Mouse (Mus musculus): Measurements from ENCODE around the gene Ncapd2. TPM values are rescaled to one million over a fixed set of nuclear protein-coding genes. Genes with fewer than 3 reads are reported as not detected.

Gene Ncapd2
- total RNA-seq, 2 experiments from 2014 or later, result 101 to 111 TPM

DNA sequence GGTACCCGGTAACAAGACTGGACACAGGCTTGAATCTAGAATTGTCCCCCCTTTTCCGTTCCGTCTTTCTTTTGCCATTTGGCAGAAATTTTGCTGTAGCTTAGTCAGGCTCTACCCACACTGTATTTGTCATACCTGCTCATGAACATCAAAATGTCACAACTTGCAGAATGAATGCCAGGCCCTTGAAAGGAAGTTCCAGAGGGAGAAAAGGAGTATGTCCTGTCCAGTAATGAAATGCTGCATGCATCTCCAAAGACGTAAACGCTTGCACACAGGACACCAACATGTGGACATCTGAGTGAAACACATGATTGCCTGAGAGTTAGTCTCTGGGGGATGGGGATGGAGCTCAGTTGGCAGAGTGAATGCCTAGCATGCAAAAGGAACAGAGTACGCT is 22.2 kb upstream of the Ncapd2 start:
- no peak for DNase-seq

DNA sequence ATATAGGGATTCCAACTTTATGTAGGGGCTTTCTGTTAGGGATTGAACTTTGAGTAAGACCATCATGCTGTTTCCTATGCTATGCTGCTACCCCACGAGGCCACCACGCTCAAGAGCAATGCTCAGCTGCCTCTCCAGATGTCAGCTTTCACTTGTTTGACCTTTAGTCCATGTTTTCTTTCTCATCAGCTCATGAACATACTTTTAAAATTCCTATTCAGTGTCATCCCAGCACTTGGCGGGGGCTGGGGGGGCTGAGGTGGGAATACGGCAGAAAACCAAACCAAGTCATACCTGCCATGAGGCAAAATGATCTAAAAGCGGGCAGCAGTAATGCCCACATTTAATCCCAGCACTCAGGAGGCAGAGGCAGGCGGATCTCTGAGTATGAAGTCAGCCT is 21.6 kb upstream of the Ncapd2 start:
- DNase-seq, result no peak

DNA sequence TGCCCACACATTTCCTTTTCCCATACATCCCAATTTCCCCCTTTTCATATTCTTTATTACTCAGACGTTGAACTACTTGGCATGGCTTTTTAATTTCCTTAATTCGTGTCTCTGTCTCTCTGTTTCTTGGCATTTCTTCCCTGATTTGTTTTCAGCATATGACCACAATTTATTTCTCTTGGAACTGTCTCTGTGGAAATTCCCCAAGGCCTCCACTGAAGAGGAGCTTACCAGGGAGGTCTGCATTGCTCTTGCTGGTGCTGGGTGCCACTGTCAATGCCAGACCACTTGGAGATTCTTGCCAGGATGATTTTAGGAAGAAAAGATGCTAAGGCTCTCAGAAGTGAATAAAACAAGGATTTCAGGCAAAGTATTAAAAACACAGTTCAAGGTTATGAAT is 21.1 kb upstream of the Ncapd2 start:
- DNase-seq, result no peak

DNA sequence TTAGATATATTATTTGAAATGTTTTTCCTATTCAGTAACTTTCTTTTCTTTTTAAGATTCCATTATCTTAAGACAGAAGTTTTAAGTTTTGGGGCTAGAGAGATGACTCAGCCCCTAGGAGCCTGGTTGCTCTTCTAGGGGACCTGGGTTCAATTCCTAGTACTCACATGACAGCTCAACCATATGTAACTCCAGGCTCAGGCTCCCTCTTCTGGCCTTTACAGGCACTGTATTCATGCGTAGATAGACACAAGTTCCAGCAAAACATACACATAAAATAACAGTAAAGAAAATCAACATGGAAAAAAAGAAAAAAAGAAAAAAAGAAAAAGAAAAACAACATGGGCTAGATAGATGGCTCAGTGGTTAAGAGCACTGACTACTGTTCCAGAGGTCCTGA is 18.9 kb upstream of the Ncapd2 start:
- no peak for DNase-seq

DNA sequence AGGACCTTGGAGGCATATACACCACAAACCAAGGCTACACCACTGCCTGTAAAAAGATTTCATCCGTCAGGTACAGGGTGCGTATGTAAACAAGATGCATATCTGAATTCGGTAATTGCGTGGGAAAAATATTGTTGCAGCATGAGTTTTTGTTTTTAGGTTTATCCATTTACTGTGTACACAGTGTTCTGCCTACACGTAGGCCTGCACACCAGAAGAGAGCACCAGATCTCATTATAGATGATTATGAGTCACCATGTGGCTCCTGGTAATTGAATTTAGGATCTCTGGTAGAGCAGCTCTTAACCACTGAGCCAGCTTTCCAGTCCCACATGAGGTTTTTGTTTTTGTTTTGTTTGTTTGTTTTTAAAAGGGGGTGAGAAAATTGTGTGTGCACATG is 5.7 kb upstream of the Ncapd2 start:
- DNase-seq, result no peak

DNA sequence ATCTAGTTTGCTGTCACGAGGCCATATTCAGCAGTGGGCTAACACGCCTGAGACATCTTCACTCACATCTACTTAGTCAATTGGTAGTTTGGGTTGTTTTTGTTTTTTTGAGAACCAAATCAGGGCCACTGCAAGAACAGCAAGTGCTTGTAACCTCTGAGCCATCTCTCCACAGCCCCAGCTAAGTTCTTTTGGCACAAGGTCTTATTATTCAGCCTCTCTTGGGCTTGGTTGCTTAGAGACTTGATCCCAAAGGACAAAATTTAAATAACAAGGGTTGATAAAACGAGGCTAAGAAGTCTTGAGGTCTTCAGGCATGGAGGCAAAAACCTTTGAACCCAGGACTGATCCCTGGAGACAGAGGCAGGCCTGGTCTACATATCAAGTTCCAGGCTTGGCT is 4.8 kb upstream of the Ncapd2 start:
- DNase-seq, result no peak

DNA sequence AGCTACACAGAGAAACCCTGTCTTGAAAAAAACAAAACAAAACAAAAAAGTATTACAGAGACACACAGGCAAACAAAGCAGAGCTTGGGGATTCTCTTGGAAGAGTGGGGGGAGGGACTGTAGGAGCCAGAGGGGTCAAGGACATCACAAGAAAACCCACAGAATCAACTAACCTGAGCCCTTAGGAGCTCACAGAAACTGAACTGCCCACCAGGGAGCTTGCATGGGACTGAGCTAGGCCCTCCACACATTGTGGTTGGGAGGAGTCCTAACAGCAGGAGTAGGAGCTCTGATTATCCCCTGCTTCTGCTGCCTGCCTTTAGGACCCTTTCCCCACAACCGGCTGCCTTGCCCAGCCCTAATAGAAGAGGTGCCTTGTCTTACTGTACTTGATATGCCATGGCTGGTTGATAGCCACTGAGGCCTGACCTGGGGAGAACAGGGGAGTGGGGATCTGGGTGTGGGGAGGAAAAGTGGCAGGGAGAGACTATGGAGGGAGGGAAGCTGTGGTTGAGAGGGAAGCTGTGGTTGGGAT is 4.1 kb upstream of the Ncapd2 start:
- no peak for DNase-seq

DNA sequence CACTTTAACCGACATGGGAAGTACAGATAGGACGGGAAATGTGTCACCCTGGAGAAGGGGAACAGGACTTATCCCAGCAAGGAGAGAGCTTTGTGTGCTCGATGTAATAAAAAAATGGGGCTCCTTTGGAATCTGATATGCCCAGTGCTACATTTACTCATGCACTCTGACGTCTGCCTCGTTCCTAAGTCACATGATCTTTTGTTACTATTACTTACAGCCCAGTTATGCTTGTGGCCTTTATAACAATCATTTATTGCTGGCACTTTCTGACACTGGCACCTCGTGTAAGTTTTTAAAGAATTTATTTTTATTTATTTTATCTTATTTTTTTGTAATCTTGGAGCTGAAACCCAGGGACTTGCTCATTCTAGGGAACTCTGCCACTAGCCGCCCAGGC is 1.9 kb upstream of the Ncapd2 start:
- DNase-seq, result no peak

DNA sequence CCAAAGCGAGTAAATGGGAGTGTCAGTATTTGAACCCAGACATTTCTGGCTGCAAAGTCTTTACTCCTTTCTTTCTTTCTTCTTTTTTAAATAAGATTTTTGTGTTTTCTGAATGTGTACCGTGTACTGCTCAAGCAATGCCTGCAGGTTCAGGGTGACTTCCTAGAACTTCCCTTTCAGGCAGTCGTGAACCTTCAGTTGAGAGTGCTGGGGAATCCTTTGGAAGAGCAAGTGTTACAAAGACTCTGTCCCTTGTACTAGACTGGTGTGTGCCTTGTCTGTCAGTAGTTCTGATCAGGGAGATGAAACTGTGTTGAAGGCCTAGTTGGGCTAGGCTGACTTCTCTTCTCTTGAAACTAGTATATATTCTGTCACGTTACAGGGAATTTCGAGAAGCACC is 1.3 kb upstream of the Ncapd2 start:
- DNase-seq, result no peak

DNA sequence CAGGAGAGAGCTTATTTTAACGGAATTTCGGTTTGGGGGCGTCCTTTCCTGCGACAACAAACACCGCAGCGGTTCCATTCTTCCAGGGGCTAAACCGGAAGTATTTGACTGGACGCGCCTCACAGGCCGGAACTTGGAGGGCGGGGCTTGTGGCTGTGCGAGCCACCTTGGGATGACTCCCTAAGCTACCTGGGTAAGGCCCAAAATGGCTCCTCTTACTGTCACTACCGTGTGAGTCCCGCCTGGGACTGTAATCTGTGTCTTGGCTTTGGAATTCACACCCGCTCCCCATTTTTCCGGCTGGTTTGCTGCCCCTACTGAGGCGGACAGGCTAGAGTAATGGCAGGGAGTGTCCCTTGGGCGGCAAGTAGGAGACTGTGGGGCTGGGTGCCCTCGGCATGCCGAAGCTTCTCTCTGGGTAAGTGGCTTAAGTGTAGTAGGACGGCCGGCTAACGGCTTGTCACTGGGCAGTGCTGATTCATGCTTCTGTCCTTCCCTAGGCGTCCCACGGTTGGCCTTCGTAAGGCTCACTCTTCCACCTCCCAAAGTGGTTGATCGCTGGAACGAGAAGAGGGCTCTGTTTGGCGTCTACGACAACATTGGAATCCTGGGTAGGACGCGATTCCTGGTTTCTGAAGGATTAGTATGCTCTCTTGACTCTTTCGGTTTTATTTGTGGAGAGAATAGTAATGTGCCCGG is 664 bp upstream of the Ncapd2 start:
- DNase-seq, result peak; percentile 94

DNA sequence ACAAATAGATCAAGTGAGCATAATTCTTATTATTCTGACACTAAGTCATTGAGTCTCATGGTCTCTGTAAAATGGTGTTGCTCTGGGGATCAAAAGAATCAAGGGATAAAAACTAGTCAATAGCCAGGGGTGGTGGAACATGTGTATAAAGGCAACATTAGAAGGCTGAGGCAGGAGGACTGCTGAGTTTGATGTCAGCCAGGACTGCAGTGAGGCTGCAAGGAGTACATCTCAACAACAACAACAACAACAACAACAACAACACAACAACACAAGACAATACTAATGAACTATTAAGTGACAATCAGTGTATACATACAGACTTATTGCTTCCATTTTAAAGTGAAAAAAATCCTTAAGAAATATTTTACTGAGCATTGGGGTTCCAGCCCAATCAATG is 685 bp downstream of the Ncapd2 start:
- no peak for DNase-seq

DNA sequence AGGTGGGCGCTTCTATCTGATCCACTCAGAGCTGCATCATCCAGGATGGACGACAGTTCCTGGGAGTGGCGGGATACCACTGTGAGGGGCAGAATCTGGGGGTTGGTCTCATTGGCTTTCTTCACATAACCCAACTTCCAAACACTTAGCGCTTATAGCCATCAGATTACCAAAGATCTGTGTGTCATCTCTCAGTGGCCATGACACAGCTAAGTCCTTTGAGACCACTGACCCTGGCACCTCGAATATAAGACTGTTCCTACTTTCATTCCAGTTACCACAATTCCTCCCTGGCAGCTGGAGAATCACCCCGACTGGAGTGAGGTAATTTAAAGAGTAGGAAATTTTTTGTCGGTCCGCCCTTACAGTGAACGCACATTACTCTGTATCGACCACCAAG is 5.3 kb downstream of the Ncapd2 start:
- DNase-seq, result no peak

DNA sequence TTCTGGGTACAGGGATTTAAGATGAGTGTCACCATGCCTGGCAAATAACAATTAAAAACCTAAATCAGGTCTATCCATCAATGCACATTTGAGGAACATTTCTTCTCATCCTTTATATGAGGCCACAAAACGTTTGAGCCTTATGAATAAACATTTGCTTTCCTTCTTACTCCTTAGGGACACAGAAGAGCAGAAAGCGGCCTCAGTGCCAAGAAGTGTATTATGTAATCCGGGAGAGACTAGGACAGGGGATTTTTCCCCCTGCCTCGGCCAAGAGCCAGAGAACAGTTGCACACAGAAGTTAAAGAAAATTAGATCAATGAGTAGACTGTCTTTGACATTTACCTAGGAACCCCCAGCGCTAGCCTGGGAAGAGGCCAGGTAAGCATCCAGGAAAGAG is 9.4 kb downstream of the Ncapd2 start:
- DNase-seq, result no peak

DNA sequence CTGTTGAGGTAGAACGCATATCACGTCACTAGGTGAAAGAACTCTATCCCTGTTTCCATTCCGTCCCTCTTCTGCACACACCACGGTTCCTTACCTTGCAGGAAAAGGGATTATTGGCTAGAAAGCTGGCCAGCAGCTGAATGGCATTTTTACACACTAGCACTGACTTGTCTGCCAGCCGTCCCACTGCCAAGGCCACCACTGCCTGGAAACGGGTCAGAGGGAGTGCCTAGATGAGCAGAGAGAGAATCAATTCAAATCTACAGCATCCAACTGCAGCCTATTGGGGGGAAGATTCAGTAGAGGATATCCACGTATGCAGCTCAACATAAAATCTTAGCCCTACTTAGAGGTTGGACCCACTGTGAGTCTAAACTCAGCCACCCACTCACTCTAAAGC is 11.9 kb downstream of the Ncapd2 start:
- DNase-seq, result no peak

DNA sequence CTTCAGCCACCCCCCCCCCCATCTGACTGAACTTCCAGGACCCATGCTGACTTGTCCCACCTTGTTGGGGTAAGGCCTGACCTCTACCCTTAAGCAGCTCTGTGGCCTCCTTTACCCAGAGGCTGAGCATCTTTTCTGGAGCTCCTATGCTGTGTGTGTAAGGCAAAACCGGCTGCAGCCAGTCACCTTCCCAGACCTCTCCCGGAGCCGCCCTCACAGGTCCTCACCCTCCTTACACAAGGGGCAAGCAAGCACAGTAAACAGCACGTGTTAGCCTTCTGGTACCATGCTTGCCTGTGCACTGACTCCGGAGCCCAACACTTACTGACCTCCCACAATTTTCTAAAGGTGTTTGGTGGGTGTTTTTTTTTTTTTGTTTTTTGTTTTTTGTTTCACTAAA is 16.0 kb downstream of the Ncapd2 start:
- DNase-seq, result no peak

DNA sequence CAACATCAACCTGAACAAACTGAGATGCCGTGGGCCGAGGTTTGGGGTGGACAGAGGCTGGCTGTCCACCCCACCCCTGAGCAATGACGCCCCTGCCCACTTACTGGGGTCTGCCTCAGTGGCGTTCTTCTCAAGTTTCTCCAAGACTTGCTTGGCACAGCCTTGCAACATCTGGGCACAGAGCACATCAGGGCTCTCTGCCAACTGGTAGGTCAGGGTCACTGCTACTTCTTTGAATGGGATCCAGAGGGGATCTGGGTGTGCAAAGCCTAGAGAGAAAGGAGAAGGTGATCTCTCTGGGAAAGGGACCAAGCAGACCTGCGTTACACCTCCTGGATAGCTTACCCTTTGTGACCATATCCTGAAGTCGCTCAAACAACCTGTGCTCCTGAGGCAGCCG is 18.2 kb downstream of the Ncapd2 start:
- DNase-seq, result no peak

DNA sequence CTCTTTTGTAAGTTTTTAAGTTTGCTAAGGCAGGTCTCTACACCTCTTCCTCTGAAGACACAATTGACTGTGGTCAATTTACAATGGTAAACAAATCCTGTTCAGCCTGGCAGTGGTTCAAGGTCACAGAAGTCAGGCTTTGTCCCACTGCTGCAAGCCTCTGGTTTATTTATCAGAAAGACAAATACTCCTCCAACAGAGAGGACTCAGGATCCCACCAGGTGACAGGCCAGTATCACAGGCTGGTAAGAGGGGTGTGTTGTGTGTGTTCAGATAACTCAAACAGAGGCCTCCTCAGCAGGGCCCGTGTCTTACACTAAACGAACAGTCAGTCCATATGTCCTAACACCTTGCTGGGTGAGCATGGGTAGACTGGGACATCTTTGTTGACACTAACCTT is 19.0 kb downstream of the Ncapd2 start:
- DNase-seq, result no peak

DNA sequence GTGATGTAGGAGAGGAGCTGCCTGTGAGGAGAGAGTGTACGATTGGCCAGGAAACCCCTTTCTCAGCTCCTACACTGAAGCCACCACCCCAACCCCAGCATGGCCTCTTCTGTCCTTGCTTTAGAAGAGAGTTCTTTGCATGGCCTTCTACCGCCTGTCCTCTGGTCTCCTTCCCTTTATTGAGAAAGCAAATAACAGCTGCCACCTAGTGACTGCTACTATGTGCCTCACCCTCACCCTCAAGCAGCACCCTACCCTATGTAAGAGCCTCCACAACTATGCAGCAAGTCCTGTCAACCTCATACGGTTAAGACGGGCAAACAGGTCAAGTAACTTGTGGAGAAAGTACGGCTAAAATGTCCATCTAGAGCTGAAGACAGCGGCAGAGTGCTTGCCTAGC is 21.3 kb downstream of the Ncapd2 start:
- no peak for DNase-seq

DNA sequence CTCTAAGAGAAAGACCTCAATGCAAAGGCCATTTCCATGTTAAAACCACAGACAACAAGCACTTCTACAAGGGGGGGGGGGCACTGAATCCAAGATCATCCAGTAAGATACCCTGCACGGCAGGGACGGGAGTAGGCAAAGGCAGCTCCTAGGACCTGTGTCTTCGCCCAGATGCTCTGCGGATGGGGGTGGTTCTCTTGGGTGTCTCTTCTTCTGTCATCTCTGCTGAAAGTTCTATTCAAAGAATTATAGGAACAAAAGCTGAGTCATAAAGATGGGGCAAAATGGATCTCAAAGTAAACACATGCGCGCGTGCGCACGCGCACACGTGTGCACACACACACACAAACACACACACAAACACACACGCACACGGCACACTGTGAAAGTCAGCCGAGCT is 23.4 kb downstream of the Ncapd2 start:
- no peak for DNase-seq

DNA sequence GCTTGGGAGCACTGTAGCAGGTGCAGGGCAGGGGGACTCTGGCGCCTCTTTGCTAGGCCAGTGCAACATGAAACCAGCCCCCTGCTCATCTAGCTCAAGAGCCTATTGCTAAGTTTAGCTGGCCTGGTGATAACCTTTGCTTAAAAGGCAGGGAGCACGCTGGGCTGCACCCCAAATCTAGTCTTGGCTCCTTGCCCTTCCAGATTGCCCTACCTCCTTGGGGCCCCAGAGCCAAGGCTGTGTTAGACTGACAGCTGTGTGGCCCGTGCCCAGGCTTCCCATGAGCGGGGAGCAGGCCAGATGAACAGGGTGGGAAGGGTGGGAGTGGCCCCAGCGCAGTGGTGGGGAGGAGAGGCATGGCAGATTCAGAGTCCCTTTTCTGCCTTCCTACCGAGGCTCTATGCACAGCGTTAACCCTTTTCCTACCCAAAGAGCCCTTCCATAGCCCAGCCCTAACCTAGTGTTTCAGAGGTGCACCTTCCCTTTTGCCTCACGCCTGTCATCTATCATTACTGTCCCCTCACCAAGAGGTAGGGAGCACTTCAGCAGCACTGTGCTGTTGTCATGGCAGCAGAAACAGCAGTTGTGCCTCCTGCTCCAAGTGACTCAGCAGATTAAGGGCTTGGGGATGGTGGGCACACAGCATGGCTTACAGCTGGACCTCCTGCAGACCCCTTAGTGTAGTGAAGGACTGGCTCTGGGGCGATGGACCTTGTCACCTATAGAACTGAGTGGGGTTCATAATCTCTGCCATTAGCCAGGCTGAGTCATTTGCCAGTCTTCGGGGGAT is 24.4 kb downstream of the Ncapd2 start:
- DNase-seq, result peak; percentile 73

DNA sequence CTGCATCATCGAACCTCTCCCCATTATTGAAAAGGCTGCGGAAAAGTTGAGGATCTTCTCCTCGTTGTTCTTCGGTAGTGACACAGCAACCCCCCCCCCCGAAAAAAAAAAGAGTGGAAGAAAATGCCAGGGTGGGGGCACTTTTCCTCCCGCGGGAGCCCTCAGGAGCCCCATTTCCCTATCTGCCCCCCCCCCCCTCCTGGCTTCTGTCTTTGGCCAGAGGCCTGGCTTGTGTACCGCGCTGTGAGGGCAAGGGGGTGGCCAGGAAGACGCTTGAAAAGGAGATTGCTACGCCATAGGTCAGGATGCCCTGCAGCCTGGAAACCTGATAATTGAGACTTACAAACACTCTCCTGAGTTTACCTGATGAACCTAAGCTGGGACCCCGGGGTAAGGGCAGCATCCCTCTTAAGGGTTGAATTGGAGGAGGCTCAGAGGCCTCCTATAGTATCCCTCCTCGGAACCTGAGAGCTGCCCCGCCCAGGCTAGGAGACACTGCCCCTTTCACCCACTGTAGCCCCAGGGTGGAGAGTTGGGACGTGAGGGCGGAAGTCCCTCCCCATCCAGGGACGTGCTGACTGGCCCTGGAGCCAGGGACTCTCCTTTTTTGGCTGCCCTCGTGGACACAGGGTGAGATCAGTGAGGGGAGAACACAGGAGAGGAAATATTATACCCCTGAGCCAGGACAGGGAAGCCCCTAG is 25.3 kb downstream of the Ncapd2 start, which contains the start of gene Gapdh:
Gene Gapdh, minus strand, starts transcription at position 417 of the 701 bp plus-strand sequence.
- DNase-seq, result peak; percentile 89

DNA sequence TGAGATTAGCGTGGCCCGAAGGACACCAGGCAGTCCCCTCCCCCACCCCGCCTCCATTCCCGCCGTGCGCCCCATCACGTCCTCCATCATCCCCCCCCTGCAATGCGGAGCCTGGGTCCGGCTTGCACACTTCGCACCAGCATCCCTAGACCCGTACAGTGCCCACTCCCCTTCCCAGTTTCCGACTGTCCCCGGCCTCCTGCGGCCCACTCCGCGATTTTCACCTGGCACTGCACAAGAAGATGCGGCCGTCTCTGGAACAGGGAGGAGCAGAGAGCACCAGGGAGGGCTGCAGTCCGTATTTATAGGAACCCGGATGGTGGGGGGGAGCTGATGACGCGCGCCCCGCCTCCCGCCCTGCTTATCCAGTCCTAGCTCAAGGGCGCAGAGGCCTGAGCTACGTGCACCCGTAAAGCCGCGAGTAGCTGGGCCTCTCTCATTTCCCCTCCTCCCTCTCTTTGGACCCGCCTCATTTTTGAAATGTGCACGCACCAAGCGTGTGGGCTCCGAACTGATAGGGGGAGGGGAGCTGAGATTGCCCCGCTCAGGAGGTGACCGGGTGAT is 26.1 kb downstream of the Ncapd2 start:
- DNase-seq, result peak; percentile 98
